Mouse (Mus musculus): ENCODE data around the gene Dvl1.

DNA sequence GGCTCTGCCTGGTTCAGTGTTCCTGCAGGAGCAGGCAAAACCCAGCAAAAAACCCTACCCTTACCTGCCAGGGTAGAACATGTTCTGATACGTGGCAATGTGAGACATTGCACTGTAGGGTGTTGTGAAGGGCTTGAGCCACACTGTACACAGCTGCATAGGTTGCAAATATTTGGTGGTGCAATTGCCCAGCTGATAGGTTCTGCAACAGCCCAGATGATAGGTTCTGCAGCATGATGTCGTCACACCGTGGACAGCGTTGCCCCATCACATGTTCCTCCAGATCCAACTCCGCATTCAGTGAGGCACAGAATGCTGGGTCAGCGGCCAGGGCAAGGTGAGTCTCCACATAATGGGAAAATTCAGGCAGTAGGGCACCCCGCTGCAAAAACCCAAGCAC is 14.6 kb downstream of the Dvl1 start:
- no peak for TF ChIP-seq CTCF (IDR thresholded peaks at IDR 0.05; ENCODE audit: extremely low read depth, insufficient read depth, insufficient read length, insufficient replicate concordance)
- no peak for TF ChIP-seq POLR2A (IDR thresholded peaks at IDR 0.05; ENCODE audit: low read depth, low read length)

All from spleen, adult 2 months (tissue).